9 mouse cellular contexts compared by ENCODE assay signal in the genomic region with DNA sequence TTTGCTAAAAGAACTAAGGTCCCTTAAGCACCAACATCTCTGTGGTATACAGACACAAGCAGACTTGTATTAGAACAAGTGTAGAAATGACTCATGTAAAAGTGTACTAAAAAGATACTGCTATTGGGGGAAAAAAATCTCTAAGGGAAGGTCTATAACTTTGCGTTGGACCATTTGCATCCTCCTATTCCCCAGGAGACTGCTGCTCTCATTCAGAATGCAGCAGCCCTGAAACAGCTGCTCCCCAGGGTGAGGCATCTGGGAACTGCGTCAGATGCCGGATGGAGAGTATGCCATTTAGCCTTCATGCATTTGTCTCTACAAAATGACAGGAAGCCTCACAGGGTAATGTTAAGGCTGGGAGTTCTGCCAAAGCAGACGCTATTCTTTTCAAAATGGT.
DNase-seq lines count a peak whose midpoint lies in the region; ATAC-seq and TF ChIP-seq lines count a peak whose summit lies in the region.
"Had no signal": no experiment of that assay in that cellular context is flagged by ENCODE, and none has a peak within 500 bp of the region (broad histone marks: within the 10 kb centered on the region; RNA-seq: fewer than 3 reads in every experiment).

No protein-coding gene starts in this region.

- H3K4me1 ChIP-seq in kidney, postnatal 0 days (replicated peaks; ENCODE audit: insufficient read depth, low read length): no peaks in the 10 kb centered on the region
- no peaks in the 10 kb centered on the region for H3K4me1 ChIP-seq in kidney, embryonic 16.5 days (ENCODE audit: insufficient read depth, low read length)
- no peaks in the 10 kb centered on the region for H3K4me1 ChIP-seq in stomach, embryonic 16.5 days (ENCODE audit: control insufficient read depth, insufficient read depth, low read length)
- no peaks in the 10 kb centered on the region for H3K4me1 ChIP-seq in stomach, postnatal 0 days (replicated peaks; ENCODE audit: control insufficient read depth, insufficient read depth)
- H3K4me1 ChIP-seq in hindbrain, postnatal 0 days (ENCODE audit: insufficient read depth, low read length): no peaks in the 10 kb centered on the region

- no peak for TF ChIP-seq CTCF in kidney, postnatal 0 days (IDR thresholded peaks at IDR 0.05; ENCODE audit: low read depth)
- TF ChIP-seq CTCF in stomach, postnatal 0 days (IDR thresholded peaks at IDR 0.05; ENCODE audit: low read depth): no peak
- TF ChIP-seq CTCF in hindbrain, postnatal 0 days (IDR thresholded peaks at IDR 0.05; ENCODE audit: low read depth): no peak

- ATAC-seq in kidney, postnatal 0 days (replicated peaks; ENCODE audit: low FRiP score, low read depth): no peak
- no peak; the same call in 1 of the 2 replicates for ATAC-seq in kidney, embryonic 16.5 days (ENCODE audit: low FRiP score, low TSS enrichment)
- peak; percentile 58; the same call in 1 of the 2 replicates for ATAC-seq in stomach, embryonic 16.5 days (ENCODE audit: insufficient read depth, low FRiP score)
- ATAC-seq in stomach, postnatal 0 days (ENCODE audit: low FRiP score, low TSS enrichment): no peak
- ATAC-seq in hindbrain, postnatal 0 days: peak; percentile 68

- no peak overlapping the region for H3K27ac ChIP-seq in kidney, postnatal 0 days
- no peak overlapping the region for H3K27ac ChIP-seq in kidney, embryonic 16.5 days (ENCODE audit: low read length)
- no peak overlapping the region for H3K27ac ChIP-seq in stomach, embryonic 16.5 days (ENCODE audit: low read length)
- no peak overlapping the region for H3K27ac ChIP-seq in stomach, postnatal 0 days (replicated peaks)
- H3K27ac ChIP-seq in hindbrain, postnatal 0 days: no peak overlapping the region

- no peaks in the 10 kb centered on the region for H3K9me3 ChIP-seq in kidney, postnatal 0 days (replicated peaks; ENCODE audit: low read length)
- H3K9me3 ChIP-seq in kidney, embryonic 16.5 days (ENCODE audit: low read length): no peaks in the 10 kb centered on the region
- no peaks in the 10 kb centered on the region for H3K9me3 ChIP-seq in stomach, embryonic 16.5 days (replicated peaks; ENCODE audit: control insufficient read depth, low read length)
- no peaks in the 10 kb centered on the region for H3K9me3 ChIP-seq in stomach, postnatal 0 days (ENCODE audit: control insufficient read depth, low read length)
- no peaks in the 10 kb centered on the region for H3K9me3 ChIP-seq in hindbrain, postnatal 0 days (ENCODE audit: low read length)

- 49% methylated on average over 4 of the region's 4 CpGs for WGBS in kidney, postnatal 0 days
- WGBS in kidney, embryonic 16.5 days: 54% methylated on average over 4 of the region's 4 CpGs
- 42% methylated on average over 4 of the region's 4 CpGs for WGBS in stomach, embryonic 16.5 days
- 40% methylated on average over 4 of the region's 4 CpGs for WGBS in stomach, postnatal 0 days
- 45% methylated on average over 4 of the region's 4 CpGs for WGBS in hindbrain, postnatal 0 days

- no peaks in the 10 kb centered on the region for H3K27me3 ChIP-seq in kidney, postnatal 0 days (ENCODE audit: insufficient read depth, low read length)
- peaks cover 43% of the 10 kb centered on the region for H3K27me3 ChIP-seq in kidney, embryonic 16.5 days (ENCODE audit: insufficient read depth, low read length)
- peaks cover 2% of the 10 kb centered on the region; the same call in 1 of the 2 replicates for H3K27me3 ChIP-seq in stomach, embryonic 16.5 days (ENCODE audit: control insufficient read depth, insufficient read depth, low read length)
- H3K27me3 ChIP-seq in stomach, postnatal 0 days (ENCODE audit: control insufficient read depth, insufficient read depth, low read length): no peaks in the 10 kb centered on the region
- no peaks in the 10 kb centered on the region for H3K27me3 ChIP-seq in hindbrain, postnatal 0 days (ENCODE audit: insufficient read depth, low read length)

- no peak overlapping the region for H3K4me3 ChIP-seq in kidney, postnatal 0 days (replicated peaks; ENCODE audit: low read depth, low read length)
- no peak overlapping the region for H3K4me3 ChIP-seq in kidney, embryonic 16.5 days (ENCODE audit: low read length)
- no peak overlapping the region for H3K4me3 ChIP-seq in stomach, embryonic 16.5 days (replicated peaks; ENCODE audit: low read length)
- no peak overlapping the region for H3K4me3 ChIP-seq in stomach, postnatal 0 days (ENCODE audit: low read depth, low read length)
- H3K4me3 ChIP-seq in hindbrain, postnatal 0 days (ENCODE audit: low read length): no peak overlapping the region

- no peak overlapping the region for H3K9ac ChIP-seq in kidney, postnatal 0 days (ENCODE audit: low read depth, low read length)
- H3K9ac ChIP-seq in kidney, embryonic 16.5 days (replicated peaks; ENCODE audit: low read length): no peak overlapping the region
- no peak overlapping the region for H3K9ac ChIP-seq in stomach, embryonic 16.5 days (ENCODE audit: low read length)
- H3K9ac ChIP-seq in stomach, postnatal 0 days (ENCODE audit: low read length): no peak overlapping the region
- no peak overlapping the region for H3K9ac ChIP-seq in hindbrain, postnatal 0 days (replicated peaks; ENCODE audit: low read length)

- H3K36me3 ChIP-seq in kidney, postnatal 0 days (ENCODE audit: insufficient read depth, low read length): no peaks in the 10 kb centered on the region
- H3K36me3 ChIP-seq in kidney, embryonic 16.5 days (ENCODE audit: insufficient read depth, low read length): no peaks in the 10 kb centered on the region
- H3K36me3 ChIP-seq in stomach, embryonic 16.5 days (ENCODE audit: control insufficient read depth, insufficient read depth, low read length): no peaks in the 10 kb centered on the region
- H3K36me3 ChIP-seq in stomach, postnatal 0 days (ENCODE audit: control insufficient read depth, insufficient read depth, low read length): no peaks in the 10 kb centered on the region
- H3K36me3 ChIP-seq in hindbrain, postnatal 0 days (ENCODE audit: insufficient read depth, low read length): no peaks in the 10 kb centered on the region

- peak; percentile 19 for DNase-seq in kidney, postnatal 0 days (ENCODE audit: low spot score)
- no peak for DNase-seq in stomach, postnatal 0 days (ENCODE audit: low spot score)
- DNase-seq in hindbrain, postnatal 0 days (ENCODE audit: low spot score): peak; percentile 36
- no peak for DNase-seq in cerebellum, postnatal 4 days (ENCODE audit: low spot score in 2 of 2)
- no peak for DNase-seq in cerebellum, adult 11 months
- DNase-seq: right cerebral cortex, postnatal 25 days; thymus, postnatal 36 days had no signal

- no peak for TF ChIP-seq EP300 in stomach, postnatal 0 days (optimal IDR thresholded peaks at IDR 0.05)

- H3K4me2 ChIP-seq in kidney, postnatal 0 days (ENCODE audit: low read length): no peak overlapping the region
- no peak overlapping the region for H3K4me2 ChIP-seq in kidney, embryonic 16.5 days (replicated peaks; ENCODE audit: low read depth, low read length)
- no peak overlapping the region for H3K4me2 ChIP-seq in stomach, embryonic 16.5 days (ENCODE audit: low read depth, low read length)
- H3K4me2 ChIP-seq in stomach, postnatal 0 days (replicated peaks; ENCODE audit: low read depth): no peak overlapping the region
- H3K4me2 ChIP-seq in hindbrain, postnatal 0 days (ENCODE audit: low read depth, low read length): no peak overlapping the region

Comparison
In these comparisons a context has a peak if more than half of its experiments do, and no peak if none do; other contexts are left out.
1. ATAC-seq: peak in stomach, embryonic 16.5 days (single experiment) and hindbrain, postnatal 0 days (single experiment); none in kidney, postnatal 0 days (single experiment), kidney, embryonic 16.5 days (single experiment) and stomach, postnatal 0 days (single experiment).
2. DNase-seq: peak in kidney, postnatal 0 days (single experiment) and hindbrain, postnatal 0 days (single experiment); none in stomach, postnatal 0 days (single experiment), cerebellum, postnatal 4 days (0 of 2) and cerebellum, adult 11 months (single experiment).